Mouse (Mus musculus) kidney, postnatal 36 days (tissue): ENCODE results near the gene Dpt.
"Not testable (repeated sequence)": the region's sequence is repeated elsewhere in the genome, so short reads cannot be mapped to it uniquely, and the experiment has no call there.

Experiments used
- DNase-seq, 2 experiments: peaks; one replicate each; pipeline ENCODE4 v3.0.0; 2021 to 2022; ENCODE audit warnings: mixed read lengths in 2 of 2

Gene Dpt

GRCm38 (mm10) chr1:164796471-164796870 lies at the start of gene Dpt:
Gene Dpt (plus strand): TSS chr1:164796644.
- peak in 1 of 2 experiments; percentile 23 for DNase-seq

- no peak for DNase-seq
Observed at GRCm38 (mm10) chr1:164753736-164754135, 42.7 kb upstream of the Dpt start.

- DNase-seq, result no peak
Observed at GRCm38 (mm10) chr1:164755671-164756070, 40.8 kb upstream of the Dpt start.

GRCm38 (mm10) chr1:164756951-164757350 lies 39.5 kb upstream of the Dpt start:
- no peak for DNase-seq

- DNase-seq, result no peak
Observed at GRCm38 (mm10) chr1:164758401-164758800, 38.0 kb upstream of the Dpt start.

- peak; percentile 57 to 64 for DNase-seq
Observed at GRCm38 (mm10) chr1:164762276-164762675, 34.2 kb upstream of the Dpt start.

GRCm38 (mm10) chr1:164766646-164767045 lies 29.8 kb upstream of the Dpt start:
- no peak for DNase-seq

GRCm38 (mm10) chr1:164770611-164771010 lies 25.8 kb upstream of the Dpt start:
- peak; percentile 39 to 68 for DNase-seq

- DNase-seq, result no peak
Observed at GRCm38 (mm10) chr1:164780851-164781510, 15.5 kb upstream of the Dpt start.

GRCm38 (mm10) chr1:164786165-164786564 lies 10.3 kb upstream of the Dpt start:
- no peak for DNase-seq

- peak; percentile 21 to 47 for DNase-seq
Observed at GRCm38 (mm10) chr1:164787771-164788170, 8.7 kb upstream of the Dpt start.

GRCm38 (mm10) chr1:164788292-164788691 lies 8.2 kb upstream of the Dpt start:
- no peak for DNase-seq

- not testable (repeated sequence) for DNase-seq
Observed at GRCm38 (mm10) chr1:164790296-164790695, 6.1 kb upstream of the Dpt start.

GRCm38 (mm10) chr1:164793049-164793448 lies 3.4 kb upstream of the Dpt start:
- DNase-seq, result no peak

- no peak for DNase-seq
Observed at GRCm38 (mm10) chr1:164797746-164798285, 1.4 kb downstream of the Dpt start.

- peak; percentile 23 to 47 for DNase-seq
Observed at GRCm38 (mm10) chr1:164798471-164798922, 2.1 kb downstream of the Dpt start.

- DNase-seq, result no peak
Observed at GRCm38 (mm10) chr1:164799161-164799560, 2.7 kb downstream of the Dpt start.

- DNase-seq, result no peak
Observed at GRCm38 (mm10) chr1:164804277-164804676, 7.8 kb downstream of the Dpt start.

GRCm38 (mm10) chr1:164804751-164805435 lies 8.4 kb downstream of the Dpt start:
- no peak for DNase-seq

GRCm38 (mm10) chr1:164809371-164809770 lies 12.9 kb downstream of the Dpt start:
- peak in 1 of 2 experiments; percentile 13 for DNase-seq

GRCm38 (mm10) chr1:164811296-164811695 lies 14.9 kb downstream of the Dpt start:
- DNase-seq, result no peak

GRCm38 (mm10) chr1:164814243-164814642 lies 17.8 kb downstream of the Dpt start:
- no peak for DNase-seq

GRCm38 (mm10) chr1:164815330-164815729 lies 18.9 kb downstream of the Dpt start:
- DNase-seq, result no peak

- DNase-seq, result no peak
Observed at GRCm38 (mm10) chr1:164817331-164817730, 20.9 kb downstream of the Dpt start.
